Mouse (Mus musculus) left cerebral cortex, adult 18-20 months (tissue): ENCODE data around the gene Zfp983. TPM values are rescaled to one million over a fixed set of nuclear protein-coding genes. Genes with fewer than 3 reads are reported as not detected.

Experiments used
- total RNA-seq, 2 experiments: library from RNA; stranded (reverse); gene quantifications; 2 replicates each; pipeline ENCODE4 v1.2.3; 2021

The Zfp983 gene
- total RNA-seq, 2 experiments from 2014 or later: 13.2 TPM

Other genes starting within 250 kb of the Zfp983 start
- 1 to 10 TPM; 1.2 to 1.4 TPM for gene Zfp54, start 227.4 kb upstream of the Zfp983 start, total RNA-seq
- gene Zfp51, start 200.2 kb upstream of the Zfp983 start, total RNA-seq: 1 to 10 TPM; 4.6 to 4.8 TPM
- gene Zfp53, start 161.6 kb upstream of the Zfp983 start, total RNA-seq: 1 to 10 TPM; 4.7 to 4.9 TPM
- 1 to 10 TPM; 6.5 to 7.3 TPM for gene Zfp52, start 115.1 kb upstream of the Zfp983 start, total RNA-seq
- gene Zfp948, start 83.6 kb upstream of the Zfp983 start, total RNA-seq: 10 to 100 TPM; 12.6 to 13.0 TPM
- 1 to 10 TPM; 6.2 to 7.2 TPM for gene Gm10226, start 41.2 kb downstream of the Zfp983 start, total RNA-seq
- gene Zfp760, start 57.1 kb downstream of the Zfp983 start, total RNA-seq: 1 to 10 TPM; 7.3 to 7.6 TPM
- 1 to 10 TPM; 2.9 to 3.0 TPM for gene Zfp229, start 80.2 kb downstream of the Zfp983 start, total RNA-seq
- gene Zfp820, start 195.1 kb downstream of the Zfp983 start, total RNA-seq: under 1 TPM; 0.67 to 0.94 TPM